In genomic region chr8:104304962-104305361, GRCm38 (mm10) we compare ENCODE assay signal across 29 mouse cellular contexts. TPM values are rescaled to one million over a fixed set of nuclear protein-coding genes. Genes with fewer than 3 reads are reported as not detected.
A peak's percentile ranks its signal among the peaks of the same experiment; 100 is the strongest.
DNase-seq lines count a peak whose midpoint lies in the region; ATAC-seq lines count a peak whose summit lies in the region.
"Had no signal": no experiment of that assay in that cellular context is flagged by ENCODE, and none has a peak within 500 bp of the region (broad histone marks: within the 10 kb centered on the region; RNA-seq: fewer than 3 reads in every experiment).

No protein-coding gene starts in this region.

- H3K36me3 ChIP-seq in embryonic facial prominence, embryonic 10.5 days (replicated peaks) = no peaks in the 10 kb centered on the region
- H3K36me3 ChIP-seq: embryonic facial prominence, embryonic 13.5 days; embryonic facial prominence, embryonic 15.5 days; forebrain, embryonic 10.5 days; forebrain, embryonic 12.5 days; G1E had no signal

- WGBS in embryonic facial prominence, embryonic 10.5 days = 88% methylated on average over 11 of the region's 11 CpGs

- no peaks in the 10 kb centered on the region for H3K9me3 ChIP-seq in embryonic facial prominence, embryonic 10.5 days
- H3K9me3 ChIP-seq: embryonic facial prominence, embryonic 13.5 days; embryonic facial prominence, embryonic 15.5 days; forebrain, embryonic 10.5 days; forebrain, embryonic 12.5 days had no signal

- no peak overlapping the region for H3K4me3 ChIP-seq in embryonic facial prominence, embryonic 10.5 days
- H3K4me3 ChIP-seq: embryonic facial prominence, embryonic 13.5 days; embryonic facial prominence, embryonic 15.5 days; forebrain, embryonic 10.5 days; forebrain, embryonic 12.5 days had no signal

- DNase-seq in fat pad, adult 2 months (ENCODE audit: extremely low read depth, low read depth, low spot score) = peak; percentile 14
- no peak for DNase-seq in embryonic facial prominence, embryonic 10.5 days (ENCODE audit: low spot score)
- DNase-seq in kidney, postnatal 36 days = no peak
- no peak for DNase-seq in frontal cortex, postnatal 36 days (ENCODE audit: low spot score in 2 of 2)
- DNase-seq: adrenal gland, adult 8-10 months; adrenal gland, postnatal 14 days; adrenal gland, postnatal 36 days; B cell, adult 2 months; cerebellum, adult 11-12 months; cerebellum, adult 2 months; cerebellum, adult 9-10 months; cerebellum, postnatal 10 days; cerebellum, postnatal 25 days had no signal

- peak; percentile 59 for ATAC-seq in granulocyte monocyte progenitor cell, adult 5-6 weeks (replicated peaks; ENCODE audit: poor library complexity, severe bottlenecking)
- peak; percentile 61 for ATAC-seq in megakaryocyte progenitor cell, adult 5-6 weeks (replicated peaks; ENCODE audit: poor library complexity)
- ATAC-seq: activated CD4-positive, CD25-positive, alpha-beta regulatory T cell, adult 4 months; CD4-positive, CD25-positive, alpha-beta regulatory T cell, adult 4 months; forebrain, embryonic 14.5 days; forebrain, embryonic 16.5 days; Patski had no signal

- H3K27ac ChIP-seq in embryonic facial prominence, embryonic 10.5 days (replicated peaks) = no peak overlapping the region
- H3K27ac ChIP-seq: embryonic facial prominence, embryonic 13.5 days; embryonic facial prominence, embryonic 15.5 days; forebrain, embryonic 10.5 days; forebrain, embryonic 12.5 days had no signal

- no peaks in the 10 kb centered on the region for H3K27me3 ChIP-seq in embryonic facial prominence, embryonic 10.5 days (replicated peaks; ENCODE audit: low read depth, poor library complexity, severe bottlenecking)
- H3K27me3 ChIP-seq: CH12.LX; embryonic facial prominence, embryonic 13.5 days; embryonic facial prominence, embryonic 15.5 days; forebrain, embryonic 12.5 days had no signal

- H3K4me1 ChIP-seq in embryonic facial prominence, embryonic 10.5 days = peaks cover 13% of the 10 kb centered on the region
- H3K4me1 ChIP-seq: embryonic facial prominence, embryonic 13.5 days; embryonic facial prominence, embryonic 15.5 days had no signal

RNA-seq across cellular contexts. Expression of gene Gm45711, which starts 4.9 kb away (rescaled TPM):
- not detected in 2 replicates for total RNA-seq in granulocyte monocyte progenitor cell, adult 5-6 weeks (2014; fragmentation: Nextera tagmentation)
- not detected in 2 replicates for total RNA-seq in granulocyte monocyte progenitor cell, adult 5-6 weeks (2017)
- not detected in 2 replicates for total RNA-seq in megakaryocyte progenitor cell, adult 5-6 weeks (2015)
- total RNA-seq in megakaryocyte progenitor cell, adult 5-6 weeks (2017) = not detected in 2 replicates
- polyA plus RNA-seq in embryonic facial prominence, embryonic 10.5 days (2016; fragmentation: Nextera tagmentation; extraction: Ambion mirVana) = not detected in 2 replicates
- total RNA-seq: adrenal gland, adult 18-20 months; adrenal gland, postnatal 14 days; adrenal gland, postnatal 36 days; CH12.LX; G1E had no signal
- polyA plus RNA-seq: activated CD4-positive, CD25-positive, alpha-beta regulatory T cell, adult 4 months; CD4-positive, CD25-positive, alpha-beta regulatory T cell, adult 4 months; cerebellum, adult 2 months; cortical plate, adult 2 months; embryonic facial prominence, embryonic 11.5 days; embryonic facial prominence, embryonic 13.5 days; embryonic facial prominence, embryonic 15.5 days; forebrain, embryonic 10.5 days; forebrain, embryonic 12.5 days; forebrain, embryonic 14.5 days; forebrain, embryonic 16.5 days; G1E; Patski had no signal

RNA-seq across cellular contexts. Expression of gene Cmtm1, which starts 5.0 kb away (rescaled TPM):
- not detected in 2 replicates for total RNA-seq in granulocyte monocyte progenitor cell, adult 5-6 weeks (2014; fragmentation: Nextera tagmentation)
- not detected in 2 replicates for total RNA-seq in granulocyte monocyte progenitor cell, adult 5-6 weeks (2017)
- total RNA-seq in megakaryocyte progenitor cell, adult 5-6 weeks (2015) = not detected in 2 replicates
- not detected in 2 replicates for total RNA-seq in megakaryocyte progenitor cell, adult 5-6 weeks (2017)
- not detected in 2 replicates for polyA plus RNA-seq in embryonic facial prominence, embryonic 10.5 days (2016; fragmentation: Nextera tagmentation; extraction: Ambion mirVana)
- total RNA-seq: adrenal gland, postnatal 14 days; adrenal gland, postnatal 36 days; CH12.LX had no signal
- polyA plus RNA-seq: activated CD4-positive, CD25-positive, alpha-beta regulatory T cell, adult 4 months; CD4-positive, CD25-positive, alpha-beta regulatory T cell, adult 4 months; cerebellum, adult 2 months; cortical plate, adult 2 months; embryonic facial prominence, embryonic 11.5 days; embryonic facial prominence, embryonic 13.5 days; embryonic facial prominence, embryonic 15.5 days; forebrain, embryonic 10.5 days; forebrain, embryonic 12.5 days; forebrain, embryonic 14.5 days; forebrain, embryonic 16.5 days; G1E had no signal

RNA-seq across cellular contexts. Expression of gene Cmtm2a, which starts 12.0 kb away (rescaled TPM):
- not detected in 2 replicates for total RNA-seq in granulocyte monocyte progenitor cell, adult 5-6 weeks (2014; fragmentation: Nextera tagmentation)
- not detected in 2 replicates for total RNA-seq in granulocyte monocyte progenitor cell, adult 5-6 weeks (2017)
- total RNA-seq in megakaryocyte progenitor cell, adult 5-6 weeks (2015) = not detected in 2 replicates
- not detected in 2 replicates for total RNA-seq in megakaryocyte progenitor cell, adult 5-6 weeks (2017)
- not detected in 2 replicates for polyA plus RNA-seq in embryonic facial prominence, embryonic 10.5 days (2016; fragmentation: Nextera tagmentation; extraction: Ambion mirVana)
- total RNA-seq: CH12.LX, G1E had no signal
- polyA plus RNA-seq: activated CD4-positive, CD25-positive, alpha-beta regulatory T cell, adult 4 months; cerebellum, adult 2 months; cortical plate, adult 2 months; embryonic facial prominence, embryonic 11.5 days; embryonic facial prominence, embryonic 13.5 days; embryonic facial prominence, embryonic 15.5 days; forebrain, embryonic 10.5 days; forebrain, embryonic 12.5 days; forebrain, embryonic 14.5 days; forebrain, embryonic 16.5 days; G1E; Patski had no signal

RNA-seq across cellular contexts. Expression of gene Gm11020, which starts 16.4 kb away (rescaled TPM):
- total RNA-seq in granulocyte monocyte progenitor cell, adult 5-6 weeks (2014; fragmentation: Nextera tagmentation) = not detected in 2 replicates
- not detected in 2 replicates for total RNA-seq in granulocyte monocyte progenitor cell, adult 5-6 weeks (2017)
- total RNA-seq in megakaryocyte progenitor cell, adult 5-6 weeks (2015) = not detected in 2 replicates
- not detected in 2 replicates for total RNA-seq in megakaryocyte progenitor cell, adult 5-6 weeks (2017)
- polyA plus RNA-seq in embryonic facial prominence, embryonic 10.5 days (2016; fragmentation: Nextera tagmentation; extraction: Ambion mirVana) = not detected in 2 replicates
- total RNA-seq: adrenal gland, adult 18-20 months; adrenal gland, adult 8-10 months; adrenal gland, postnatal 14 days; adrenal gland, postnatal 36 days; CH12.LX; G1E had no signal
- polyA plus RNA-seq: activated CD4-positive, CD25-positive, alpha-beta regulatory T cell, adult 4 months; CD4-positive, CD25-positive, alpha-beta regulatory T cell, adult 4 months; cerebellum, adult 2 months; cortical plate, adult 2 months; embryonic facial prominence, embryonic 11.5 days; embryonic facial prominence, embryonic 13.5 days; embryonic facial prominence, embryonic 15.5 days; forebrain, embryonic 10.5 days; forebrain, embryonic 12.5 days; forebrain, embryonic 14.5 days; forebrain, embryonic 16.5 days; G1E; Patski had no signal

RNA-seq across cellular contexts. Expression of gene Cmtm2b, which starts 17.1 kb away (rescaled TPM):
- not detected in 2 replicates for total RNA-seq in granulocyte monocyte progenitor cell, adult 5-6 weeks (2014; fragmentation: Nextera tagmentation)
- not detected in 2 replicates for total RNA-seq in granulocyte monocyte progenitor cell, adult 5-6 weeks (2017)
- not detected in 2 replicates for total RNA-seq in megakaryocyte progenitor cell, adult 5-6 weeks (2015)
- total RNA-seq in megakaryocyte progenitor cell, adult 5-6 weeks (2017) = not detected in 2 replicates
- not detected in 2 replicates for polyA plus RNA-seq in embryonic facial prominence, embryonic 10.5 days (2016; fragmentation: Nextera tagmentation; extraction: Ambion mirVana)
- total RNA-seq: adrenal gland, postnatal 14 days; CH12.LX; G1E had no signal
- polyA plus RNA-seq: activated CD4-positive, CD25-positive, alpha-beta regulatory T cell, adult 4 months; CD4-positive, CD25-positive, alpha-beta regulatory T cell, adult 4 months; cerebellum, adult 2 months; cortical plate, adult 2 months; embryonic facial prominence, embryonic 11.5 days; embryonic facial prominence, embryonic 13.5 days; embryonic facial prominence, embryonic 15.5 days; forebrain, embryonic 10.5 days; forebrain, embryonic 12.5 days; forebrain, embryonic 14.5 days; forebrain, embryonic 16.5 days; G1E; Patski had no signal
